Mouse (Mus musculus) neural tube, embryonic 11.5 days (tissue): ENCODE data around the gene Fam19a4. TPM values are rescaled to one million over a fixed set of nuclear protein-coding genes. Genes with fewer than 3 reads are reported as not detected.

Experiments used
- ATAC-seq: fragments of 200-750 bp; cut with Nextera tagmentation; 2 replicates; pipeline ENCODE4 v1.8.0; 2017; ENCODE audit warnings: moderate number of reproducible peaks, mild to moderate bottlenecking, moderate TSS enrichment, moderate library complexity; ENCODE audit not compliant: insufficient read depth, low FRiP score, low TSS enrichment
- DNase-seq: peaks from one replicate; pipeline ENCODE4 v3.0.0-alpha.2; 2015; ENCODE audit warnings: low spot score
- H3K27ac ChIP-seq: fragments of 300-500 bp; sonication (generic); 2 replicates; pipeline ENCODE4 v1.5.1; 2014; ENCODE audit warnings: low read depth, mild to moderate bottlenecking, low read length
- H3K27me3 ChIP-seq: fragments of 300-500 bp; sonication (generic); 2 replicates; pipeline ENCODE4 v1.6.1; 2014; ENCODE audit warnings: mild to moderate bottlenecking, low read length, mixed read lengths; ENCODE audit not compliant: control insufficient read depth, insufficient read depth
- H3K36me3 ChIP-seq: fragments of 300-500 bp; sonication (generic); 2 replicates; pipeline ENCODE4 v1.6.1; 2014; ENCODE audit warnings: mild to moderate bottlenecking, low read length, moderate library complexity, mixed read lengths; ENCODE audit not compliant: control insufficient read depth, insufficient read depth
- H3K4me1 ChIP-seq: fragments of 300-500 bp; sonication (generic); 2 replicates; pipeline ENCODE4 v1.6.1; 2014; ENCODE audit warnings: low read length, mixed read lengths; ENCODE audit not compliant: control insufficient read depth, insufficient read depth
- H3K4me2 ChIP-seq: fragments of 300-500 bp; sonication (generic); 2 replicates; pipeline ENCODE4 v1.6.1; 2014; ENCODE audit warnings: low read depth, mild to moderate bottlenecking, moderate library complexity
- H3K4me3 ChIP-seq: fragments of 300-500 bp; sonication (generic); 2 replicates; pipeline ENCODE4 v1.5.1; 2014; ENCODE audit warnings: low read depth, low read length
- H3K9ac ChIP-seq: fragments of 300-500 bp; sonication (generic); 2 replicates; pipeline ENCODE4 v1.6.1; 2014; ENCODE audit warnings: mild to moderate bottlenecking, low read length
- H3K9me3 ChIP-seq: fragments of 300-500 bp; sonication (generic); 2 replicates; pipeline ENCODE4 v1.6.1; 2016; ENCODE audit warnings: low read length; ENCODE audit not compliant: control insufficient read depth
- WGBS: fragments of 180-500 bp; shearing (Covaris S2); extraction: QIAGEN DNeasy Blood & Tissue Kit; methylation state at CpG from one replicate; pipeline ENCODE4 v1.1.7; 2014; 5-methylcytosine and 5-hydroxymethylcytosine counted together
- polyA plus RNA-seq: library from polyadenylated mRNA; unstranded; fragments of >200 nt; fragmentation: Nextera tagmentation; extraction: Ambion mirVana; gene quantifications from 2 replicates; pipeline ENCODE4 v1.2.1, GENCODE M21; 2014

Gene Fam19a4
- polyA plus RNA-seq, result 3.8 and 3.9 TPM in 2 replicates

DNA sequence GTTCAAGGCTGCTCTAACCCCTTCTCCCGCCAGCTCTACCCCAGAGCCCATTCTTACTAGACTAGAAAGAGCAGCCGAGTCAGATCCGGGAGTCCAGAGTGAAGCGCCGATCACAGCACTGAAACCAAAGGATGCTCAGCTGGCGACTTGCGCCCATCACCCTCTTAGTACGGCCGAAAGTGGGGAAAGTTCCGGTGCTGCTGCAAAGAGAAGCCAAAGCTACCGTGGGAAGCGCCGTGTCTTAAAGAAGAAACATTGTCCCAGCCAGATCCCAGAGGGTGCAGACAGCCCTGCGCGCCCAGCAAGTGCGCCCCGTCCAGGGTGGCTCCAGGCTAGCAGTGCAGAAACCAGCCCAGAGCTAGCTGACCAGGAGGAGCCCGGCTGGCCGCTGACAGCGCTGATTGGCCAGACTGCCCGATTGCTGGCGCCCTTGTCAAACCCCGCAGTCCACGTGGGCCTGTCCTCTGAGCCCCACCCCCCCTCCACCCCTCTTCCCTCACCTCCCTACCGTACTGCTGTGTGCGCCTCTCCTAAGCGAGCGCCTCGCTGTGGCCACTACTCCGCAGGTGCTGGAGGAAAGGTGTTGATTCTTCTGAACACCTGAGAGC, at the start of gene Fam19a4:
TSS of gene Fam19a4 (minus strand) at position 340 of the 608 bp plus-strand sequence.
- H3K4me2 ChIP-seq, result peak within 1 kb of the TSS; percentile 75
- peak; percentile 93 for ATAC-seq
- no peaks in the 10 kb centered on the region for H3K9me3 ChIP-seq
- peaks cover 9% of the 10 kb centered on the region; the same call in 1 of the 2 replicates for H3K27me3 ChIP-seq
- H3K36me3 ChIP-seq, result no peaks in the 10 kb centered on the region
- no peak within 1 kb of the TSS for H3K27ac ChIP-seq
- WGBS, result under 1% methylated on average over 30 of the region's 30 CpGs
- peak within 1 kb of the TSS; percentile 37 for H3K4me3 ChIP-seq
- peak; percentile 76 for DNase-seq
- peaks cover 3% of the 10 kb centered on the region; the same call in 1 of the 2 replicates for H3K4me1 ChIP-seq
- H3K9ac ChIP-seq, result peak within 1 kb of the TSS; percentile 49

DNA sequence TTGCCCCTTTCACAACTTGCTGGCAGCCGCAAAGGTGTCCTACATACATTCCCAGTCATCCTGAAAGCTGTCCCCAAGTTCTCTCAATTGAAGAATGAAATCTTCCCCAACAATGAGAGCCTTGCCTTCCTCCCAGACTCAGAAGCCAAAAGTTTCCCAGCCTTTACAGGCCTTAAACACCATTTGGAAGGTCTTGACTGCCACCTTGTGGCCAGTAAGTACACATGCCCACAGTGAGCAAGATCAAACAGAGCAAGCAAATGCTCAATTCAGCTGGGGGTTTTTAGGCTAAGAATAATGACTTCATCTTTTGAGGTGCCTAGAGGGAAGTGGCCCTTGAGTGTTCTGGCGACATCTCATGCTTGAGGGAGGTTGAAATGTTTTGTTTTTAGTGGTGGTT, 46.6 kb upstream of the Fam19a4 start:
- DNase-seq (peak; percentile 73), ATAC-seq (peak; percentile 64)

GRCm38 (mm10) chr6:97106106-97106505, 45.9 kb upstream of the Fam19a4 start:
- Histone ChIP-seq H3K4me3 (no peak overlapping the region), H3K4me1 (peaks cover 9% of the 10 kb centered on the region), H3K9me3 (no peaks in the 10 kb centered on the region), H3K27me3 (no peaks in the 10 kb centered on the region), H3K9ac (no peak overlapping the region), H3K36me3 (no peaks in the 10 kb centered on the region), H3K4me2 (no peak overlapping the region), H3K27ac (no peak overlapping the region)
- no peak for DNase-seq
- WGBS, result 82% methylated on average over 8 of the region's 8 CpGs
- ATAC-seq, result no peak

More for the DNA sequence above, 46.6 kb upstream of the Fam19a4 start:
- H3K4me2 ChIP-seq, result no peak overlapping the region
- H3K4me3 ChIP-seq, result no peak overlapping the region
- H3K4me1 ChIP-seq, result peaks cover 6% of the 10 kb centered on the region
- no peak overlapping the region for H3K9ac ChIP-seq
- H3K9me3 ChIP-seq, result no peaks in the 10 kb centered on the region
- no peaks in the 10 kb centered on the region for H3K36me3 ChIP-seq
- H3K27me3 ChIP-seq, result no peaks in the 10 kb centered on the region
- H3K27ac ChIP-seq, result no peak overlapping the region
- WGBS, result 14% methylated on average over 2 of the region's 2 CpGs

DNA sequence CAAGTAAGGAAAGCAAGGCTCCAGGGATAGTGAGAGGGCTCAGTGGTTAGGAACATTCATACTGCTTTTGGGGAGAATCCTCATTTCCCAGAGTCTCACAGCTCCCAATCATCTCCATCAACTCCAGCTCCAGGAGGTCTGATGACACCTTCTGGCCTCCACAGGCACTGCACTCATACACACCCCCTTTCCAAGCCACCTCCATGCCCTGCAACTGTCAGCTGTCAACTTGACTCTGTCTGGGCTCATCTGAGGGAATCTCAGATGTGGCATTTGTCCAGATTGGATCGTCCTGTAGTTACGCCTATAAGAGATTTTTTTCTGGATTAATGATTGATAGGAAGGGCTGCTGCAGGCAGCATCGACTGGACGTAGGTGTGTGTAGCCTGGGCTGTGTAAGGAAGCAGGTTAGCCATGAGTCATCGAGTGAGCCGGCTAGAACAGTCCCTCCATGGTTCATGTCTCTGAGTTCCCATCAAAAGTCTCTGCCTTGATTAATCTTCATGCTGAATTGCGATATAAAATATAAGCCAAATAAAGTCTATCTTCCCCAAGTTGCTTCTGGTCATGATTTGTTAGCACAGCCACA, 44.1 kb upstream of the Fam19a4 start:
- Histone ChIP-seq H3K9me3 (no peaks in the 10 kb centered on the region), H3K36me3 (no peaks in the 10 kb centered on the region), H3K4me2 (no peak overlapping the region), H3K4me1 (peaks cover 9% of the 10 kb centered on the region), H3K9ac (no peak overlapping the region), H3K27me3 (no peaks in the 10 kb centered on the region), H3K27ac (no peak overlapping the region), H3K4me3 (no peak overlapping the region)
- ATAC-seq, result no peak
- no peak for DNase-seq
- 82% methylated on average over 7 of the region's 7 CpGs for WGBS

- DNase-seq (peak; percentile 61), ATAC-seq (peak; percentile 74)
- no peak overlapping the region for H3K4me3 ChIP-seq
- peak overlapping the region; percentile 19 for H3K4me2 ChIP-seq
- H3K36me3 ChIP-seq, result no peaks in the 10 kb centered on the region
- H3K9me3 ChIP-seq, result no peaks in the 10 kb centered on the region
- no peak overlapping the region for H3K9ac ChIP-seq
- H3K4me1 ChIP-seq, result peaks cover 9% of the 10 kb centered on the region
- no peak overlapping the region for H3K27ac ChIP-seq
- 2% methylated on average over 15 of the region's 15 CpGs for WGBS
- H3K27me3 ChIP-seq, result no peaks in the 10 kb centered on the region
These were observed 41.9 kb upstream of the Fam19a4 start for GRCm38 (mm10) chr6:97101958-97102702.

DNA sequence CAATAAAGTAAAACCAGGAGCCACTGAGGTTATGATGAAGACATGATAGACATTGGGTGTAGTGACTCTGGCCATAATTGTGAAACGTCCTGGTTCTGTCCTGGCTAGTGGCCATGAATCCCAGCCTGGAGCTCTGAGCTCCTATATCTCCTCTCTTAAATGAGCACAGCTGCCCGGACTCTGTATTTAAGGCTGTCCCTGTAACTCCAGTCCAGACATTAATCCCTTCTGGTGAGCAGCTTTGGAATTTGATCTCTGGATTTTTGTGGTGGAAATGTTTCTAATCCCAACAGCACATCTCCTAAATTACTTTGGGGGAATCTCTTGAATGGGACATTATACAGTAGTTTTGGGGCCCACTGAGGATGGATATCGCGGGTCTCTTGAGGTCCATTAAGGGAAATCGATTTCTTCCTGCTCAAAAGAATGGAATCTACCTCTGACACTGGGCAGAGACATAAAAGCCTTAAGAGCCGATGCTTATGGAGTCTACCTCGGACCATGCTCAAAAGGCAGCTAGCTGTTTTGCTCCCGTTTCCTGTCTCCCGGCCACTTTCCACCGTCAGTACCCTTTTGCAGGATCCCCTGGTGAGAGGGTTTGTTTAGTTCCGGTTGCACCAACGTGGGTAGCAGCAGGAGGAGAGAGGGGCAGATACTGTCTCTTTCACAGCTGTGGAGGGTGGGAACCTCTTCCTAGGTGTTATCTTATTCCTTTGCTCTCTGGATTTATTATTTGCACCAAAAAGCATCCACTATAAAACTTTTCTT, 41.2 kb upstream of the Fam19a4 start:
- 19% methylated on average over 12 of the region's 12 CpGs for WGBS
- H3K9me3 ChIP-seq, result no peaks in the 10 kb centered on the region
- H3K27me3 ChIP-seq, result no peaks in the 10 kb centered on the region
- H3K27ac ChIP-seq, result no peak overlapping the region
- peaks cover 9% of the 10 kb centered on the region for H3K4me1 ChIP-seq
- H3K4me3 ChIP-seq, result no peak overlapping the region
- peak; percentile 21 for DNase-seq
- ATAC-seq, result no peak
- H3K9ac ChIP-seq, result no peak overlapping the region
- no peaks in the 10 kb centered on the region for H3K36me3 ChIP-seq
- no peak overlapping the region; the same call in 1 of the 2 replicates for H3K4me2 ChIP-seq

DNA sequence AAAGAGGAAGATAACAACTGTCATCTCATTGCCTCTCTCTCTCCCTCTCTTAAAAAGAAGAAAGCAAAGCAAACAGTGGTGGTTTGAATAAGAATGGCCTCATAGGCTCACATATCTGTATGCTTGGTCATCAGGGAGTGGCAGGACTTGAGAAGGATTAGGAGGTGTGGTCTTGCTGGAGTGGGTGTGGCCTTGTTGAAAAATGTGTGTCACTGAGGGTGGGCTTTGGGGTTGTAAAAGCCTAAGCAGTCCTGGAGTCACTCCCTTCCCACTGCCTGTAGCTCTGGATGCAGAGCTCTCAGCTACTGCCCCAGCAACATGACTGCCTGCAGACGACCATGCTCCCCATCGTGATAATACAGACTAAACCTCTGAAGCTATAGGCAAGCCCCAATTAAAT, 22.1 kb upstream of the Fam19a4 start:
- Histone ChIP-seq H3K36me3 (no peaks in the 10 kb centered on the region), H3K27ac (no peak overlapping the region), H3K4me2 (no peak overlapping the region), H3K27me3 (no peaks in the 10 kb centered on the region), H3K9ac (no peak overlapping the region), H3K4me1 (no peaks in the 10 kb centered on the region), H3K9me3 (no peaks in the 10 kb centered on the region), H3K4me3 (no peak overlapping the region)
- DNase-seq (no peak), ATAC-seq (no peak)
- 87% methylated on average over 2 of the region's 2 CpGs for WGBS

DNA sequence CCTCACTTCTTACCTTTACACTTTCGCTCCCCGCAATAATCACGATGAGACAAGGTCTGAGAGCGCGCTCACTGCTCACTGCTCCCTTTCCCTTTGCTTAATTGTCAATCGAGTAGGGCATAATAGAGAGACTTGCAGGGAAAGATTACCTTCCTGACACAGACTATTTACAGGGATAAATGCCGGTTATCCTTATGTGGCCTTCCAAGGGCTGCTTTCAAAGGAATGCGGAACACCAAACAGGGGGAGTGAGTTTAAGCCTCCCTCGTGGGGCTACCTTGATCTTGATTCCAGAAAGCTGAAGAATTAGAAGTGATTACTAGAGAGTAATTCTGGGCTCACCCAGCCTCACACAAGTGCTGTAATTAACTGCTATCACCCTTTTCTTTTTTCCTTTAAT, 19.8 kb upstream of the Fam19a4 start:
- DNase-seq (no peak), ATAC-seq (no peak)
- no peak overlapping the region for H3K4me3 ChIP-seq
- H3K9ac ChIP-seq, result no peak overlapping the region
- no peaks in the 10 kb centered on the region for H3K36me3 ChIP-seq
- WGBS, result 52% methylated on average over 9 of the region's 9 CpGs
- H3K27me3 ChIP-seq, result no peaks in the 10 kb centered on the region
- H3K4me1 ChIP-seq, result no peaks in the 10 kb centered on the region
- no peaks in the 10 kb centered on the region for H3K9me3 ChIP-seq
- H3K4me2 ChIP-seq, result no peak overlapping the region
- H3K27ac ChIP-seq, result no peak overlapping the region
